Mouse (Mus musculus): Measurements from ENCODE around the gene 9930021J03Rik.
A peak's percentile ranks its signal among the peaks of the same experiment; 100 is the strongest.

9930021J03Rik gene

DNA sequence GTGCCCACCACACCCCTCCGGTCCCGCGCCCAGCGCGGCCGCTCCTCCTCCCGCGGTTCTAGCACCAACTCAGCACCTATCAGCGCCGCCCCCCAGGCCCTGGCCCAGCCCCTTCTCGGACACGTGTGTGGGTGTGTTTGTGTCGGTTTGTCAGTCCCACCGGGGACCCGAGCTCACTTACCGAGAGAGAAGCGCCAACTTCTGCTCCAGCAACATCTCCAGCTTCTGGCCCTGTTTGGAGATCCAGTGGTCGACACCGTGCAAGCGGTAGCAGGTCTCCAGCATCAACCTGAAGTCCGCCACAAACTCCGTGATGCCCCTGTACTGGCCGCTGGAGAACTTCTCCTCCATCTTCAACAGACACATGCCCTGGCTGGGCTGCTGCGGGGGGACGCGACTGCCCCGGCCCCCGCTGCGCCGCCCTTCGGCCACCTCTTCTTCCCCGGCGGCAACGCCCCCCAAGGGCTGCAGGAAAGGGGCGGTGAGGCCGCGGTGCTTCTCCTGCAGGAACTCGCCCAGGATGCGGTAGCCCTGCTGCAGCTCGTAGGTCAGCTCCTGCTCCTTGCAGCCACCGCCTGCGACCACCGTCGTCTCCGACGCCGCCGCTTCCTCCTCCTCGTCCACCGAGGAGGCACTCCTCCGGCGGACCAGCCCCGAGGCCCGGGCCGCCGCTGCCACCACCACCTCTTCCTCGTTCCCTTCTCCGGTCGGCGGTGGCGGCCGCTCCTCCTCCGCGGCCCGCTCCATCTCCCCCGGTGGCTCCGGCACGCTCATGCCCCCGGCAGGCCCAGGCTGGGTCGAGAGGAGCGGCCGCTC lies 480 bp downstream of the 9930021J03Rik start:
- peak; percentile 80 for DNase-seq (ENCODE audit: low spot score)

DNA sequence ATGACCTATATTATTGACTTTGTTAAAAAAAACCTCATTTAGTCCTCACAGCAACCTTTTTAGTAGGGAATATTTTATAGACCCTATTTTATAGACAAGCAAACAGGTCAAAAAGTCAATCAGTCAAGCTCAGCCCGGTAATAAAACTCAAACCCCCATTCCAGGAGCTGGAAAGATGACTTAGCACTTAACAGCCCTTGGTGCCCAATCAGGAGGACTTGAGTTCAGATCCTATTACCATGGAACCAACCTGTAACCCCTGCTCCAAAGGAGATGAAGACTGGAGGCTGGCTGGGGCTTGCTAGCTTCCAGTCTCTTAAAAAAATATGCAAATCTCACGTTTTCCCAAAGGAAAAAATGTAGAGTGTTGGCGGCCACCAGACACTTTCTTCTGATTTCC lies 1.8 kb downstream of the 9930021J03Rik start:
- DNase-seq (ENCODE audit: low spot score): no peak

DNA sequence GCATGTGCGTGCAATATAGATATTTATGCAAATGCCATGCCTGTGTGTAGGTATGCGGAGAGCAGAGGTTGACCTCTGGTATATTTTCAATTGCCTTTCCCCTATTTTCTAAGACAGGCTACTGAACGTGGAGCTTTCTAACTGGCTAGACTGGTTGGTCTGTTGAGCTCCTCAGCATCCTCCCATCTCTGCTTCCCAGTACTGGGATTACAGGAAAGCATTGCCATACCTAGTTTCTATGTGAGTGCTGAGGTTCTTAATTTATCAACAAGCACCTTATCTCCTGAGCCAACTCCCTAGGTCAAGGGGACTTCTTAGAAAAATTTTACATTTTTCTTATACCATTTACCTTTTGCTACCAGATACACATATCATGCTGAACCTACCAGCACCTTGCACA lies 8.4 kb downstream of the 9930021J03Rik start:
- no peak for DNase-seq (ENCODE audit: low spot score)

DNA sequence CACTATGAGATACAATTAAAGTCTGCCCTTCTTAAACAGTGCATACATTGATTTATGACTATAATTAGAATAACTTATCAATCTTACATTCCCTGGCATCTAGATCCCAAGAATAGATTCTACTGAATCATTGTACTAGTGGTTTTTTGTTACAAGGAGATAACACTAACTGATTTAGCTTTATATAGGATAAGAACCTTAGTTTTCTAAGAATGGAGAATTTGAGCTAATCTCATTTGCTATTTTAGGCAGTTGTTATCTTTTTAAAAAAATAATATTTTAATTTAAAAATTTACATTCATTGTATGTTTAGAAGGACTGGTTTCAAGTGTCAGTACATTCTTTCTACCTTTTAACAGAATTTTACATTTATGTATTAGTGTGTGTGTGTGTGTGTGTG lies 17.8 kb downstream of the 9930021J03Rik start:
- no peak for DNase-seq (ENCODE audit: low spot score)

DNA sequence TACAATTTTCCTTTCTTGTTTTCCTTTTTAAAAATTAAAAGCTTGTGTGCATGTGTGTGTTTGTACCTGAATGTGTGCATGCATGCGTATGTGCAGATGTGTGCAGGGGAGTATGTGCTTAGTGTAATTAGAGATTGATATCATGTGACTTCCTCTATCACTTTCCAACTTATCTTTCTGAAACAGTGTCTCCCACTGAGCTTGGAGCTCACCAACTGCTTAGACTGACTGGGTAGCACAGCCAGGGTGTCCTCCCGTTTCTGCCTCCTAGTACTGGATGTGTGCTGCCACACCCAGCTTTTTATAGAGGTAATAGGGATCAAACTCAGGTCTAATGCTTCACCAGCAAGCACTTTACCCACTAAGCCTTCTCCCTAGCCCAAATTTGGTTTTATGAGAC lies 22.9 kb downstream of the 9930021J03Rik start:
- DNase-seq (ENCODE audit: low spot score): no peak

DNA sequence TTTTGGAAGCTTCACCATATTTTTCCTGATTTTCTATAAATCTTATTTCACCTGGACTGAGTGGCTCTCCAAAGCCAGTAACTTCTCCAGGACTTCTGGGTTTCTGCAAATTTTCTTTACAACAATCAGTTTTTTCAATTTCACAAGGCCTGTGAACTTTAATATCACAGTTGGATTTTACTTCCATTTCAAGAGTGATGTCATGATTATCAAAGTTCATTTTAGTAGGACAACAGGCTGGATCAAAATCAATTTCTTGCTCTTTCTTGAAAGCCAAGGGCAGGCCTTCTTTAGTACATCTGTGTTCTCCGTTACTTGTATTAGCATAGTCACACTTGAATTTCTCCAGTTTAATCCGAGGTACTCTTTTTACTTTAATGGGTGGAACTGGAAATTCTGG lies 51.9 kb downstream of the 9930021J03Rik start:
- DNase-seq (ENCODE audit: low spot score): no peak

DNA sequence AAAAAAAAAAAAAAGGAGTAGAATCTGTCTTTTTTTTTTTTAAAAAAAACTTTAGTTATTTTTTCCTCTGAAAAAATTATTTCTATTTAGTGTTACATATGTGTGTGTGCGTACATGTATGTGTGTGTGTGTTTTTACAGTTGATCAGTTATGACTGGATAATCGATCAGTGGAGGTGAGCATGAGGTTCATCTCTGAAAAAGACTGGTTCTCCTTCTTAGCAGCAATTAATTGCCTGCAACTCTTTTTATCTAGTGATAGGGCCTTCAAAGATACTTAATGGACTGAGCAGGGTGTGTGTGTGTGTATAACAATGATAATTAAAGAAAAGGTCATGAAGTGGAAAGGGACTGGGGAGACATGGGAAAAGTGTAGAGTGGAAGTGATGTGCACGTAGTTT lies 54.8 kb downstream of the 9930021J03Rik start:
- DNase-seq (ENCODE audit: low spot score): no peak

DNA sequence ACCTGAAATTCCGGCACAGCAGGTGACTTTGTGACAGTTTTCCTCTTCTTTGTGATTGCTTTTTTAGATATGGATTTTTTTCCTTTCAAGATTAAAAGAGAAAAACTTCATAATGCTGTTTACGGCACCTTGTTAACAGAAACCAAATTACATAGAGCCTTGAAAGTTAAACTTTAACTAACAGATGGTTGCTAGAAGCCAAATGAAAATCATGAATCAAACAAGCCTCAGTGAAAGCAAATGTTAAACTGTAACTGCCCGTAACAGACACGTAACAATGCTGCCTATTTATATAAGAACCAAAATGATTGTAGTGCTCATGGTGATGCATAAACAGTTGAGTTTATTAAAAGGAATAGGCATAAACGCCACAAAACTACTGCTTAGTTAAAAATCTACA lies 62.3 kb downstream of the 9930021J03Rik start:
- DNase-seq (ENCODE audit: low spot score): no peak

DNA sequence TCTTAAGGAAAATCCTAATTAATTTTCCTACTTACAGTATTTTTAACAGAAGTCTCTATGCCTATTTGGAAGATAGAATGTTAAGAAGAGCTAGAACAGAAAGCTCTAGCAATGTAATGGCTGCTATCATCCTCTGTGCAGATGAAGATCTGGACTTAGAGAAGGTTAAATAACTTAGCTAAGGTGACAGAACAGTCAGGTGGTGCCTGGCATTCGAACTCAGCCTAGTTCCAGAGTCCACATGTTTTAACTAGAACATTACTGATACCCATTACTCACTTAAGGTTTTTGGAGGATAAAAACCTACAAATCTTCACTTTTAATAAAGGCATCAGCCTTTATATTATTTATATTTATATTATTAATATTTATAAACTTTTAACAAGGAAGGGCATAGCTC lies 65.1 kb downstream of the 9930021J03Rik start:
- no peak for DNase-seq (ENCODE audit: low spot score)

DNA sequence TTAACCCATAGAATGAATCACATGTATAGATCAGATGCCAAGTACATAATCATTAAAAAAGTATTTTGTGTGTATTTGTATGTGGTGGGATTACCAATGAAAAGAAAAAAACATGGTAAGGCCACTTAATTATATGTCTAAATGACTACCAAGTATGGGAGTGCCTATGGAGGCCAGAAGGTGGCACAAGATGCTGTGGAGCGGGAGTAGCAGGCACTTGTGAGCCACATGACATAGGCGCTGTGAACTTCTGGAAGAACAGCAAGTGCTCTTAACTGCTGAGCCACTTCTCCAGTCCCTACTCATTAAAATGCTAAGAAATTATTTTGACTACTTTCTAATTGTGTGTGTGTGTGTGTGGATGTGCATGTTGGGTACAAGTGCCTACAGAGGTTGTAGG lies 66.2 kb downstream of the 9930021J03Rik start:
- no peak for DNase-seq (ENCODE audit: low spot score)

DNA sequence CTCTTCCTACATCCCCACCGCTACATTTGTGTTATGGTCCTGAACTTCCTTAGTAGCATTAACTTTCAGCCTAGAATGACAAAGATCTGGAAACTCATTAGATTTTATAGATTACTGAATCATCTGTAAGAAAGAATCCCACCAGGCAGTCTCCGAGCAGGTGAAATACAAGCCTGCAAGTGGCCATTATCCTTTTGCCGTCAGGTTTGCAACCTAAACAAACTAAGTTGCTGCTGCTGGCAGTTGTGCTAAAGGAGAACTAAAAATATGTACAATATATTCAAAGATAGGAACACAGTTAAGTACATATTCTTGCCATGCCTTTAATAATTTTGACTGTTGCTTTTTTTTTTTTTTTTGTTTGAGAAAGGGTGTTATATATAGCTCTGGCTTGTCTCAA lies 70.4 kb downstream of the 9930021J03Rik start:
- DNase-seq (ENCODE audit: low spot score): no peak

DNA sequence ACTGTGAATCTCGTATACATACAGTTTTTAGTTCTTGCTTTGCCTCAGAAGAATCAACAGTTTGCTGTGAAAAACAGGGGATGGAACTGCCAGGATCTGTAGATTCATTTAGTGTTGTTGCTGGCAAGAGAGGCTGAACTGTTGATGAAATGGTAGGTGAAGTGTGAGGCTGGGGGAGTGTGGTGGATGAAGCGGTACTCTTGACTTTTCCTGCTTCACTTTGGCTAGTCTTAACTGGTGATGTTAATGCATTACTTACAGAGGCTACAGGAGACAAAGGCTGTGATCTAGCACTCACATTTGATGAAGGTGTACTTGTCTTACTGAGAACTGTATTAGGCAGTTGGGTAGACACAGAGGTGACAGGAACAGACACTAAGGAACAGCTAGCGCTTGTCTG lies 87.3 kb downstream of the 9930021J03Rik start:
- DNase-seq (ENCODE audit: low spot score): no peak

DNA sequence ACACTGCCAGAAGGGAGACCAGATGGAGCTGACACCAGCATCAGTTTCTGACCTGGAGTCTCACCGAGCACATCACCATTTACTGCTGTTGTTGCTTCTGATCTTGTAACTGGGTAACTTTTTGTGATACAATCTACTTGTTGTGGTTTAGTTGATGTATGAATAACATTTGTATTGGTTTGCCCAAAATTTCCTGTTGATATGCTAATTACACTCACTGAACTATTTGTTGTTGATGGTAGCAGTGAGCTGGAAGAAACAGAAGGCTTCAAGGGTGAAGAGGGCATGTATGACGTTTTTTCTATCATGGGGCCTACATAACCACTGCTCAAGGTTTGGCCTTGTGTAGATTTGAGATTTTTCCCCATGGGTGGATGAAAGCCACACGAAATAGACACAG lies 87.9 kb downstream of the 9930021J03Rik start:
- no peak for DNase-seq (ENCODE audit: low spot score)

DNA sequence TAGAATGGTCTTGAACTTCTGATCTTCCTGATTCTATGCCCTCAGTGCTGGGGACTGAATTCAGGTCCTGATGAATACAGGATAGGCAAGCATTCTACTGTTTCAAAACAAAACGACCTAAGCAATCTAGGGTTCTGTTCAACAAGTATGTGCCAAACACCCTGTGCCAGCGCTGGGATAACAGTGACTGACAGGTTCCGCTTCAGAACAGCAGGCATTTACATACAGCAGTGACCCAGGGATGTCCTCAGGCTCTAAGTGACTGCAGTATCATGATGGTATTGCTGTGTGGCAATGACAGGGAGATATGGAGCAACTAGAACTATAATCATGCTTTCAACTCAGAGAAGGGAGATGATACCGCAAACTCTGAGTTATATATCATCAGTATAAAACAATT lies 92.3 kb downstream of the 9930021J03Rik start:
- DNase-seq (ENCODE audit: low spot score): no peak

DNA sequence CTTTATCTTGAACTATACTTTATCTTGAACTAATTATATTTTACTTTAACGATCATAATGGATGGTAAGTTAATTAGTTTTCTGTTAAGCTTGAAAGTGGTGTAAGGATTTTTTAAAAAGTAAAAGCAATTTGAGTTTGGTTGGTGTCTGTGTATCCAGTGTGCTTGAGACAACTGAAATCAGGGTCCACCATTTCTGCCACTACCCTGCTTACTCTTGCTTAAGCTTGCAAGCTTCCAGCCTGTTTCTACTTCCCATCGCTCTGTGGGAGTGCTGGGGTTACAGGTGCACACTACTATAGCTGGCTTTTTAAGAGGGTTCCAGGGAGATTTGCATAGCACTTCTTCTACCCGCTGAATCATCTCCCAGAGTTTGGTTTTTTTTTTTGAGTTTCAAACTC lies 96.3 kb downstream of the 9930021J03Rik start:
- DNase-seq (ENCODE audit: low spot score): no peak

DNA sequence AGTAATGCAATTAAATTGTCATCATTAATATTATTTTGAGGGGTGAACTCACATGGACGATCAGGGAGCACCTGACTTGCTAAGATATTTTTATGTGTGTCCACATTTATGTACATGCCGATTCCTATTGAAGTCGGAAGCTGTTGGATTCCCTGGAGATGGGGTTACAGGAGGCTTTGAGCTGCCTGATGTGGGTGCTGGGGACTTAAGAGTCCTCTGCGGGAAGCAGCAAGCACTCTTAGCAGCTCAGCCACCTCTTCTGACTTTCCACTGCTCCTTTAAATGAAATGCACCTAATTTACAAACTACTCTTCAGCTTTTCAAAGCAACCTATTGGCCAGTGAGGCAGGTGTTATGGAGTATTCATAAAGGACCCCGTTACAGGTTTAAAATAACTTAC lies 97.3 kb downstream of the 9930021J03Rik start:
- DNase-seq (ENCODE audit: low spot score): no peak

DNA sequence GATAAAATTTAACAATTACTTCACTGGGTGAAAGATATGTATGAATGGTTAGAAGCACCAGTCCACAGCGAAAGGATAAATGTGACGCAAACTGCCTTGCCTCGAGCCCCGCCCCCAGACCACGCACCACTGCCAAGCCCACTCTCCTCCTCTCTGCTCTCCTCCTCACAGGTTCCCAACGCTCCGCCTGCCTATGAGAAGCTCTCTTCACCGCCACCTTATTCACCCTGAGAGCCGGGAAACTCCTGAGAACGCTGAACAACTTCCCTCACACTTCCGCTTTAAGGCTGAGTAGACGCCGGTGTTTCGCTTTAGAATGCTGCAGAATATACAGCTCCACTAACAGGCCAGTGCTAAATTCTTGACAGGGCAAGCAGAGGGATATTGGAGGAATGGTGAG lies 97.8 kb downstream of the 9930021J03Rik start:
- DNase-seq (ENCODE audit: low spot score): no peak

DNA sequence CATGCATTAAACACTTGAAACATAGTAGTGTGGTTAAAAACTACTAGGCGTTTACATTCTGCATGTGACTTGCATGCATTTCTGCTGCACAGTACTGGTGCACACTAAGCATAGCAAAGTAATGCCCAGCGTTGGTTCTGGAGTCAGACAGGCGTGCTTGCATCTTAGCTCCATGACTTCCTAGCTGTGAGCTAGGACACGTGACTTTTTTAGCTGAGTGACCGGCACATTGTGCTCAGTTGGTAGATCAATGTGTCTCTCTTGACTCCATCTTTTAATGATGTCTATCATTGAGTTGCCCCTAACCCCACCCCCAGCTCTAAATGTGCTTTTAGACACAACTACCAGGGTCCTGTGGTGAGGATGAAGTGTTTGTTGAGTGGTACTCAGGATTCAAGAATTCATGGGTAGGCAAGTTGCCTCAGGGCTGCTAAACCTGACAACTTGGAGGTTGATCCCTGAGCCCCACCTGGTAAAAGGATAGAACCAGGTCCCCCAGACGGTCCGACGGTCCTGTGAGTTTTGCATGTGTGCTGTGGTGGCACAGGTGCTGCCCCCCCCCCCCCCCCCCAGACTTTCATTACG lies 98.4 kb downstream of the 9930021J03Rik start:
- DNase-seq (ENCODE audit: low spot score): no peak

DNA sequence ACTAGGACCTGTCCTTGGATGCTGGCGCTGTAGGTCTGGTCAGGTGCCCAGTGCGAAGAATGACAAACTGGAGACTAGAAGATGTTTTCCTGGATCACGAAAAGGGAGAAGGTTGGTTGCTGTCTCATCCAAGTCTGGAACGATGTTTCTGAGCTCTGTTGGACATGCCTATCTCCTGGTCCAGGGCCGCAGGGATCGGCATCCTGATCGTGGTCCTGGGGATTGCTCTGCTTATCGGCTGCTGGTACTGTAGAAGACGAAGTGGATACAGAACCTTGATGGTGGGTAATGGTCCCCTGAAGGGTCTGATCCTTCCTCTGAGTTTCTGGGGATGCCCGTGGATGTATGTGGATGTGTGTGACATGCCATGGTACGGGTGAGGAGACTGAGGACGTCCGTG lies 101.4 kb downstream of the 9930021J03Rik start:
- DNase-seq (ENCODE audit: low spot score): no peak

DNA sequence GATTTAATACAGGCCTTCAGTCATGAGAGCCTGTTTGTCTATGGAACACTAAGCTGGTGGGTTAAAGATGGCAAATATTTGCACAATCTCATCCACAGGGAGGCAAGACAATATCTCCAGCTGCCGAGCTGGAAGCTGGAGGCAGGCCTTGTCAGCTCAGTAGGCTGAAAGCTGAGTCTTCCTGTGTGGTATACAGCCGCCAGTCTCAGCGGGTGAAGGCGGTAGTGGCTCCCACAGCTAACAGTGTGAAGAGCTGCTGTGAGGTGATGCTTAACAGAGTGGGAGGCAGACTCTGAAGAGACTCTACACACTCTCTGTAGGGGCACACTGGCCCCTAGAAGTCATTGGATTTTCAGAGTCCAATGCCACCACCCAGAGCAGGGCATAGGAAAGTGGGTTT lies 104.1 kb downstream of the 9930021J03Rik start:
- DNase-seq (ENCODE audit: low spot score): no peak

DNA sequence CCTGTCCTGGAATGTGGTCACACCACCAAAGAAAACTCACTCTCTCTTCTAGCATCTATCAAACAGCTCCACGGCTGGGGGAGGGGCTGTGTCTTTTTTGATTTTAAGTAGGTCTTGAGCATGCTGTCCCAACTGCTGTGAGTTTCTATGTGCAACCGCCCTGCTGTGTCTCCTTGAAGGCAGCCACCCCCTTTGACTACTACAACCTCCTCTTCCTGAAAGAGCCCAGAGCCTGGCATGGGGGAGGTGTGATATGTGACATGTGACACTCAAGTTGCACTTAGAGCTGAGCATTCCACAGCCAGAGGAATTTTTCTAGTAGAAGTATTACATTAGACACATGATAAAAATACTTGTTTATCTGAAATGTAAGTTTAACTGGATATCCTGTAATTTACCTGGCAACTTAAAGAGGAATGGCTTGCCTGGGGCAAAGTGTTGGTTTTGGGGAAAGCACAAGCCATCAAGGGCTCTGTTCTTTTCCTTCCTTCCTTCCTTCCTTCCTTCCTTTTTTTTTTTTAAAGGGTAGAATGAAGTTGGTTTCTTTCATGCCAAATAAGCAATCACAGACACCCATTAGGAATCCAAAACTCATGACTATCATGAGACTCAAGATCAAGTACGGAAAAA lies 108.4 kb downstream of the 9930021J03Rik start, which contains the start of gene Mlana:
TSS of gene Mlana (plus strand) at position 580 of the 630 bp plus-strand sequence.
- DNase-seq (ENCODE audit: low spot score): no peak

DNA sequence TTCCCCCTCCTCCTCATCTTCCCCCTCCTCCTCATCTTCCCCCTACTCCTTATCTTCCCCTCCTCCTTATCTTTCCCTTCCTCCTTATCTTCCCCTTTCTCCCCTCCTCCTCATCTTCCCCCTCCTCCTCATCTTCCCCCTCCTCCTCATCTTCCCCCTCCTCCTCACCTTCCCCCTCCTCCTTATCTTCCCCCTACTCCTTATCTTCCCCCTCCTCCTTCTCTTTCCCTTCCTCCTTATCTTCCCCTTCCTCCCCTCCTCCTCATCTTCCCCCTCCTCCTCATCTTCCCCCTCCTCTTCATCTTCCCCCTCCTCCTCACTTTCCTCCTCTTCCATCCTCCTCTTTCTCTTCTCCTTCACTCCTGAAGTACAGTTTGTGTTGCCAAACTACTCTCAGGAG lies 108.9 kb downstream of the 9930021J03Rik start:
- no peak for DNase-seq (ENCODE audit: low spot score)

DNA sequence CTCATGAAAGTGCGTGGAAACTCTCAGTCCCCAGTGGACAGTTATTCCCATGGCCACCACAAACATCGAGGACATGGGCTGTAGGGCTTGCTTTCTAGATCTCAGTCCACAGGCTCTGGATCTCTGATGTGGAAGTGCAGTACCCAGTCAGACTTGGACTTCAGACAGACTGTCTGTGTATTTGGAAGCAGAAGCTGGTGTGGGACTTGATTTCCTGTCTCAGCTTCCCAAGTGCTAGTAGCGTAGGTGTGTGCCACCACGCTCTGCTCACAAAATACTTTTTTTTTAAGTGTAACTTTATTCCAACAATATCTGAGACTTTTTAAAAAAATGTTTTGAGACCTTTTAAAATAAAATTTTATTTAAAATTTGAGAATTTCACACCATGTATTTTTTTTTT lies 109.5 kb downstream of the 9930021J03Rik start:
- no peak for DNase-seq (ENCODE audit: low spot score)

All from testis, postnatal 10 days (tissue).